Mouse (Mus musculus): Measurements from ENCODE around the gene Sh3pxd2a. TPM values are rescaled to one million over a fixed set of nuclear protein-coding genes. Genes with fewer than 3 reads are reported as not detected.

The Sh3pxd2a gene
- total and polyA plus RNA-seq, 3 experiments, result 36.1 to 53.2 (median 52.3) TPM

GRCm38 (mm10) chr19:47264322-47265092 lies 199.7 kb downstream of the Sh3pxd2a start:
- intact Hi-C loops (cut with DNase I), result loop anchor here (1.0 to 10.0 kb wide), 3 partner anchors 74 to 240 kb away; no protein-coding TSS in a partner anchor
- no peak overlapping the region for H3K4me3 ChIP-seq
- peak; percentile 88 for TF ChIP-seq EP300 (IDR thresholded peaks at IDR 0.05; ENCODE audit: insufficient read depth, low read depth, low read length)
- TF ChIP-seq CTCF (IDR thresholded peaks at IDR 0.05), result peak; percentile 88
- no peak for TF ChIP-seq POLR2A (IDR thresholded peaks at IDR 0.05; ENCODE audit: insufficient read depth, low read depth, low read length)
- H3K27ac ChIP-seq, result no peak overlapping the region
- H3K36me3 ChIP-seq (ENCODE audit: control insufficient read depth, insufficient read depth, low read length), result no peaks in the 10 kb centered on the region
- H3K79me2 ChIP-seq (replicated peaks; ENCODE audit: control insufficient read depth, insufficient read depth, low read length), result no peaks in the 10 kb centered on the region
- no peaks in the 10 kb centered on the region for H3K27me3 ChIP-seq (ENCODE audit: control insufficient read depth, insufficient read depth, low read length)
- 54% methylated on average over 11 of the region's 11 CpGs for WGBS
- no peak overlapping the region for H3K9ac ChIP-seq (ENCODE audit: low read depth, low read length)
- DNase-seq, result peak; percentile 72 to 79
- peaks cover 2% of the 10 kb centered on the region; the same call in 1 of the 2 replicates for H3K4me1 ChIP-seq (ENCODE audit: control insufficient read depth, insufficient read depth, low read length)

GRCm38 (mm10) chr19:47263621-47264020 lies 200.6 kb downstream of the Sh3pxd2a start:
- intact Hi-C loops (cut with DNase I), result loop anchor here (1.0 to 10.0 kb wide), 3 partner anchors 75 to 241 kb away; no protein-coding TSS in a partner anchor
- H3K79me2 ChIP-seq (replicated peaks; ENCODE audit: control insufficient read depth, insufficient read depth, low read length), result no peaks in the 10 kb centered on the region
- WGBS, result 93% methylated on average over 8 of the region's 8 CpGs
- no peaks in the 10 kb centered on the region for H3K27me3 ChIP-seq (ENCODE audit: control insufficient read depth, insufficient read depth, low read length)
- peaks cover 2% of the 10 kb centered on the region; the same call in 1 of the 2 replicates for H3K4me1 ChIP-seq (ENCODE audit: control insufficient read depth, insufficient read depth, low read length)
- H3K27ac ChIP-seq, result no peak overlapping the region
- H3K36me3 ChIP-seq (ENCODE audit: control insufficient read depth, insufficient read depth, low read length), result no peaks in the 10 kb centered on the region
- H3K4me3 ChIP-seq, result no peak overlapping the region
- DNase-seq, result no peak
- H3K9ac ChIP-seq (ENCODE audit: low read depth, low read length), result no peak overlapping the region
- TF ChIP-seq CTCF (IDR thresholded peaks at IDR 0.05) (no peak), POLR2A (IDR thresholded peaks at IDR 0.05; ENCODE audit: insufficient read depth, low read depth, low read length) (no peak), EP300 (IDR thresholded peaks at IDR 0.05; ENCODE audit: insufficient read depth, low read depth, low read length) (no peak)

- 76% methylated on average over 8 of the region's 8 CpGs for WGBS
- no peaks in the 10 kb centered on the region for H3K27me3 ChIP-seq (ENCODE audit: control insufficient read depth, insufficient read depth, low read length)
- no peak for DNase-seq
- H3K36me3 ChIP-seq (ENCODE audit: control insufficient read depth, insufficient read depth, low read length), result no peaks in the 10 kb centered on the region
- TF ChIP-seq POLR2A (IDR thresholded peaks at IDR 0.05; ENCODE audit: insufficient read depth, low read depth, low read length) (no peak), EP300 (IDR thresholded peaks at IDR 0.05; ENCODE audit: insufficient read depth, low read depth, low read length) (no peak), CTCF (IDR thresholded peaks at IDR 0.05) (no peak)
- no peaks in the 10 kb centered on the region; the same call in 1 of the 2 replicates for H3K4me1 ChIP-seq (ENCODE audit: control insufficient read depth, insufficient read depth, low read length)
- intact Hi-C loops (cut with DNase I), result loop anchor here (5.0 to 10.0 kb wide), 2 partner anchors 89 to 244 kb away; no protein-coding TSS in a partner anchor
- H3K4me3 ChIP-seq, result no peak overlapping the region
- H3K27ac ChIP-seq, result no peak overlapping the region
- H3K79me2 ChIP-seq (replicated peaks; ENCODE audit: control insufficient read depth, insufficient read depth, low read length), result no peaks in the 10 kb centered on the region
- no peak overlapping the region for H3K9ac ChIP-seq (ENCODE audit: low read depth, low read length)
Measured at GRCm38 (mm10) chr19:47261196-47261595, 203.0 kb downstream of the Sh3pxd2a start.

- TF ChIP-seq EP300 (IDR thresholded peaks at IDR 0.05; ENCODE audit: insufficient read depth, low read depth, low read length), result 0 out of 2 replicates have a peak, but pooled peaks have one; percentile 22
- peak; percentile 75 for TF ChIP-seq CTCF (IDR thresholded peaks at IDR 0.05)
- no peak for TF ChIP-seq POLR2A (IDR thresholded peaks at IDR 0.05; ENCODE audit: insufficient read depth, low read depth, low read length)
- no peak for DNase-seq
- H3K79me2 ChIP-seq (replicated peaks; ENCODE audit: control insufficient read depth, insufficient read depth, low read length), result no peaks in the 10 kb centered on the region
- H3K27me3 ChIP-seq (ENCODE audit: control insufficient read depth, insufficient read depth, low read length), result no peaks in the 10 kb centered on the region
- intact Hi-C loops (cut with DNase I), result no loop called here
- H3K4me1 ChIP-seq (ENCODE audit: control insufficient read depth, insufficient read depth, low read length), result no peaks in the 10 kb centered on the region; the same call in none of the 2 replicates
- no peak overlapping the region for H3K9ac ChIP-seq (ENCODE audit: low read depth, low read length)
- no peaks in the 10 kb centered on the region for H3K36me3 ChIP-seq (ENCODE audit: control insufficient read depth, insufficient read depth, low read length)
- WGBS, result 31% methylated on average over 5 of the region's 5 CpGs
- no peak overlapping the region for H3K4me3 ChIP-seq
- H3K27ac ChIP-seq, result no peak overlapping the region
Measured at GRCm38 (mm10) chr19:47259581-47259980, 204.6 kb downstream of the Sh3pxd2a start.

GRCm38 (mm10) chr19:47255919-47256318 lies 208.3 kb downstream of the Sh3pxd2a start:
- intact Hi-C loops (cut with DNase I), result no loop called here
- WGBS, result 64% methylated on average over 6 of the region's 6 CpGs
- no peaks in the 10 kb centered on the region; the same call in 1 of the 2 replicates for H3K4me1 ChIP-seq (ENCODE audit: control insufficient read depth, insufficient read depth, low read length)

GRCm38 (mm10) chr19:47255036-47255435 lies 209.2 kb downstream of the Sh3pxd2a start:
- no peak for TF ChIP-seq POLR2A (IDR thresholded peaks at IDR 0.05; ENCODE audit: insufficient read depth, low read depth, low read length)
- TF ChIP-seq EP300 (IDR thresholded peaks at IDR 0.05; ENCODE audit: insufficient read depth, low read depth, low read length), result no peak
- TF ChIP-seq CTCF (IDR thresholded peaks at IDR 0.05), result no peak
- 49% methylated on average over 2 of the region's 2 CpGs for WGBS
- DNase-seq, result no peak
- Histone ChIP-seq H3K4me3 (no peak overlapping the region), H3K27ac (no peak overlapping the region), H3K27me3 (ENCODE audit: control insufficient read depth, insufficient read depth, low read length) (peaks cover 11% of the 10 kb centered on the region), H3K79me2 (replicated peaks; ENCODE audit: control insufficient read depth, insufficient read depth, low read length) (no peaks in the 10 kb centered on the region), H3K4me1 (ENCODE audit: control insufficient read depth, insufficient read depth, low read length) (no peaks in the 10 kb centered on the region; the same call in 1 of the 2 replicates), H3K9ac (ENCODE audit: low read depth, low read length) (no peak overlapping the region), H3K36me3 (ENCODE audit: control insufficient read depth, insufficient read depth, low read length) (no peaks in the 10 kb centered on the region)
- intact Hi-C loops (cut with DNase I), result no loop called here

More at GRCm38 (mm10) chr19:47255919-47256318, 208.3 kb downstream of the Sh3pxd2a start:
- H3K4me3 ChIP-seq, result no peak overlapping the region
- no peaks in the 10 kb centered on the region for H3K79me2 ChIP-seq (replicated peaks; ENCODE audit: control insufficient read depth, insufficient read depth, low read length)
- H3K9ac ChIP-seq (ENCODE audit: low read depth, low read length), result no peak overlapping the region
- H3K27me3 ChIP-seq (ENCODE audit: control insufficient read depth, insufficient read depth, low read length), result peaks cover 11% of the 10 kb centered on the region
- DNase-seq, result no peak
- no peak overlapping the region for H3K27ac ChIP-seq
- TF ChIP-seq CTCF (IDR thresholded peaks at IDR 0.05) (no peak), POLR2A (IDR thresholded peaks at IDR 0.05; ENCODE audit: insufficient read depth, low read depth, low read length) (no peak), EP300 (IDR thresholded peaks at IDR 0.05; ENCODE audit: insufficient read depth, low read depth, low read length) (no peak)
- H3K36me3 ChIP-seq (ENCODE audit: control insufficient read depth, insufficient read depth, low read length), result no peaks in the 10 kb centered on the region

Data from heart, adult 2 months (tissue).